Mouse (Mus musculus): ENCODE results near the gene Rpf2.

The Rpf2 gene

DNA sequence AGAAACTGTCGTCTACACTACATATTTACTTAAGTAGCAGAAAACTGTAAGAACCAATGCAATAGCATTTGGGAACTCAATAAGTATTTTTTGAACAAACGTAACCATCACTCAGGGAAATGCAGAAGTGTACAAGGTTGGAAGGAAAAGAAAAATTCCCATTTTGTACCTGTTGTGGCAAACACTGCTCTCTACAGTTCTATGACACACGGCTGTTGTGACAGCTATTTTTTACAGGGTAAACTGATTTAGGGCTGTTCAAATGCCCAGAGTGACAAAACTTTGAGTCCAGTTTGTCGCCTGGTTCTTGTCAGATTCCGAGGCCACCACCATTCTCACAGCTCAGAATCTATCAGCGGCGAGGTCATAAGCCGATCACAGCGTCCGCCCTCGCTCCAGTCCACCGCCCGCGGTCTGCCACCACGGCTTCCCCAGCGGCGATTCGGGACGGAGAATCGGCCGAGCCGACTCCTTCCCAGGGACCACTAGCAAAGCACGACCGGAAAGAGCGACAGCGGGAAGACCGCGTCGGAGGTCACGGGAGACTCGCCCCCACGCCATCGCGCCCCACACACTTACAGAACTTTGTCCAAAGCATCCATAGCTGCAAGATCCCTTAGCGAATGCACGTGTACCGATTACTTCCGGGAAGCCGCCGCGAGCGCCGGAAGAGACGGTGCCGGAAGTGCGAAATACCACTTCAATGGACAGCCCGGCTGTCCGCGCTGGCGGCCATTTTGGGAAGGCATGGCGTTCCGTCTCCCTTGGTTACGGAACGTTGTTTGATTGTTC, at the start of gene Rpf2:
TSS of gene Rpf2 (minus strand) at position 663 of the 792 bp plus-strand sequence.
- CTCF ChIA-PET = interaction anchor here (0.6 to 1.1 kb wide), 3 partner anchors 11 to 591 kb away, joined by 3 to 5 read pairs (median 3); partner anchors contain the start of gene Gtf3c6

DNA sequence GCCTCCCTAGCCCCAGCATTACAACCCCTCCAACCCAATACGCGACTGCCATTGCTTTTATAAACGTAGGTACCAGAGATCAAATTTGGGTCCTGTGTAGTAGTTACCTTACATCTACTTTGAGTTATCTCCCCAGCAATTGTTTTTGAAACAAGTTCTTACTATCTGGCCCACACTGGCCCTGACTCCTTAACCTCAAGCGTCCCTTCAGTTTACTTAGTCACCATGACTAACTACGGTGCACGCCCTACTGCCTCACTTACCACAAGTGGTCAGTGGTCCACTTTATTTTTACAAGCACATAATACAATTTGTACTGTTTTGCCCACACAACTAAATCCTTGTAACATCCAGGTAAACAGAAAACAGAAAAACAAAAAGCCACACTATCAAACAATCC, 45.8 kb upstream of the Rpf2 start:
- CTCF ChIA-PET = no interaction called here

DNA sequence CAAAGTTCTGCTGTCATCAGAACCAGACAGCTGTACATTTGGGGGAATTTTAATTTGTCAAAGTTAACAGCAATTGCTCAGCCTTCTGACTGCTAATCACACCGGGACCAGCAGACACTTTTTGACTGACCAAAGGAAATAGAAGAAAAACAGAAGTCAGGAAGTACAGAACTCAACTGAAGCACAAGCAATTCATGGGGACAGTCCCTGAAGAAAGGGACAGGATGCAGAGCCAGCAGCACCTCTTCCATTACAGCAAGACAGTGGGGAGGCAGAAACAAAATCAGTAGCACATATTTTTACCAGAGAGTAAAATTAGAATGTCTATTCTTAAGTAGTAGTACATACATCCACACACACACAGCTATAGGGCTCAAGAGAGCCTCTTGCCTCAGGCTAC, 39.9 kb upstream of the Rpf2 start:
- CTCF ChIA-PET = no interaction called here

DNA sequence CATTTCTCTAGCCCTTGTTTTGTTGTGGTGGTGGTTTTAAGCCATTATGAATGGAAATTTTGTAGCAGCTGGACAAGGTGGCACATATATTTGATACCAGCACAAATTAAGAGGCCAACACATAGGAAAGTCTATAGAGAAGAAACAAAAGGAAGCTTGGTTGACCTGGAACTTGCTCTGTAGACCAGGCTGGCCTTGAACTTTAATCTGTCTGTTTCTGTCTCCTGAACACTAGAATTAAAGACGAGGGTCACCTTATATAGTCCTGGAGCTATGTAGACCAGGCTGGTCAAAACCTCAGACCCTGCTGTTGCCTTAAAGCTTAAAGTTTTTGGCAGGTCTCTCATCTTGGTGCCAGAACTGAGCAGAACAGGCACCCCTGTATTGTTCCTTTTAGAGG, 38.7 kb upstream of the Rpf2 start:
- CTCF ChIA-PET = no interaction called here

DNA sequence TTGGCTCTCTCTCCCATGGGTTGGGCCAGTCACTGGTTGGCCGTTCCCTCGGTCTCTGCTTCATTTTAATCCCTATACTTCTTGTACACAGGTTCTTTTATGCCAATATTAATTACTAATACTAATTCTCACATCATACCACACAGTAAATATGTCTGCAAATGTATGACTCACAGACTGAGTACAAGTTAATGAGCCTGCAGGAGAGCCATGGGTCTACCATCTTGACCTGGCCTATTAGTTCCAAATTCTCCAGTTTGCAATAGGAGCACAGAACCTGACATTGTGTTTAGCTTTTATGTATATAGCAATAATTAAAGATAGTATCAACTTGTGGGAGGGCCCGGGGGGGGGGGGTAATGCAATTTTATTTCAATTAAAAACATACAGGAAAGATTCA, 38.2 kb upstream of the Rpf2 start:
- CTCF ChIA-PET = interaction anchor here (0.6 to 0.7 kb wide), 2 partner anchors 240 to 658 kb away, joined by 4 to 11 read pairs; no protein-coding TSS in a partner anchor

DNA sequence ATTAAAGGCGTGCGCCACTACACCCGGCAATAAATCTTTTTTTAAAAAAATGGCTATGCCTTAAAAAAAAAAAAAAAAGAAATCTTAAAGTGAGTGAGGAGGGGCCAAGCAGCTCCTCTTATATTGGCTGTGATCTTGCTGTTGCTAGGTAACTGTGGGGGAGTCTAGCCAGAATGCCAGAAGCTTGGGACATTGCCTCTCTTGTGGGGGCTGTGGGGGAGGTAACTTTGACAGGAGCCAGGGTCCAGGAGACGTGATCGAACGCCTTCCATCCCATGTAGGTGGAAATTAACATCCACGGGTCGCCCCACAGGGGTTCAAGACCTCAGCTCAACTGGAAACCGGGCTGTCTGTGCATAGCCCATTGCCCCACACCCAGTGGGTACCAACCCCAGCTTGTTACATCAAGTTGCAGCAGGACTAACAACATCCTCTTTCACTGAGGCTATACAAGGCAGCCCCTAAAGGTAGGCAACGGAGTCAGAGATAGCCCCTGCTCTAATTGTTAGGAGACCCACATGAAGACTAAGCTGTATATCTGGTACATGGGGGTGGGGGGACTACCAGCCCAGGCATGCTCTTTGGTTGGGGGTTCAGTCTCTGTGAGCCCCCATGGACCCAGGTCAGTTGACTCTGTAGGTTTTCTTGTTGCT, 37.5 kb upstream of the Rpf2 start:
- CTCF ChIA-PET = interaction anchor here (0.7 kb wide), 1 partner anchor 241 kb away, joined by 11 read pairs; no protein-coding TSS in a partner anchor

DNA sequence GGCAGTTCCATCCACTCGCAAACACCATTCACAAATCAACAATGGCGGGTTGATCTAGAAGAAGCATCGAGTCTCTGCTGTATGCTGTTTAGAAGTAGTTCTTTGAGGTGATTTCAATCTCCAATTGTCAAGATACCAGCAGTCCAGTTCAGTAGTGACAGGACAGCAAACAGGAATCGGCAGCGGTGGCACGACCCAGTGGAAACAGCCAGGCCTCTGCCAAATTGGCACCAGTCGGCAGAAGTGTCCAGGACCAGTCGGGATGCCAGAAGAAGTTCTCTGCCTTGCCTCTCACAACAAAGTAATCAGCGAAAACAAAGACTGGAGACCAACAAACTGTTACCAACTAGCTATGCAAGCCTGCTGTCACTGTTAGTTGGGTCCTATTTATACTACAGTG, 36.8 kb upstream of the Rpf2 start:
- CTCF ChIA-PET = no interaction called here

DNA sequence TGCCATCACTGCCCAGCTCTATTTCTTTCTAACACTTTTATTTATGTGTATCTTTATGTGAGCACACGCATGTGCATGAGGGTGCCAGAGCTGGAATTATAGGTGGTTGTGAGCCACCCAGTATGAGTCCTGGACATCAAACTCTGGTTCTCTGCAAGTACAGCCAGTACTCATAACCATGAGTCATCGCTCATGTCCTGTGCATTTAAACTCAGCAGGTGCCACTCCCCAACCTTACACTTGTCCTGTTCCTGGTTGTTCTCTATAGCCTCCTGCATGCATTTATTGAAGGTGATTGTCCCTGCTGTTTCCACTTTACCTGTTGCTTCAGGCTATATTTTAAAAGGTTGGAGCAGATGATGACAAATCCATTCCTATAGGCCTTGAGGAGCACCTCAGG, 34.7 kb upstream of the Rpf2 start:
- CTCF ChIA-PET = no interaction called here

DNA sequence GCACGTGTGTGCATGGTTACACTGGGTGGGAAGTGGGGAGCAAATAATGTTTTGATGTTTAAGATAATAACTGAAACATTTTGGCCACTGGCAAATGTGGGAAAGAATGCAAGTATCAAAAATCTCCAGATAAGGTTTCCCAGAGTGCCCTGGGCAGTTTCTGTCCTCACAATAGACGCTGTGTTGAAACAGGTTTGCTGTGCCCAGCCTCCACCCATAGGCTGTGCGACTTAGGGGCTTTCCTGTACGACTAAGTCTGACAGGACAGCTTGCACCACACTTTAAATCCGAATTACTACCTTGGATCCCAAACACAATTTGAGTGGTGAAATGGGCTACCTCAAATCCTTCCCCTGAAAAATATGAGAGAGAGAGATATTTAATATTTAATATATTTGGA, 31.5 kb upstream of the Rpf2 start:
- CTCF ChIA-PET = no interaction called here

DNA sequence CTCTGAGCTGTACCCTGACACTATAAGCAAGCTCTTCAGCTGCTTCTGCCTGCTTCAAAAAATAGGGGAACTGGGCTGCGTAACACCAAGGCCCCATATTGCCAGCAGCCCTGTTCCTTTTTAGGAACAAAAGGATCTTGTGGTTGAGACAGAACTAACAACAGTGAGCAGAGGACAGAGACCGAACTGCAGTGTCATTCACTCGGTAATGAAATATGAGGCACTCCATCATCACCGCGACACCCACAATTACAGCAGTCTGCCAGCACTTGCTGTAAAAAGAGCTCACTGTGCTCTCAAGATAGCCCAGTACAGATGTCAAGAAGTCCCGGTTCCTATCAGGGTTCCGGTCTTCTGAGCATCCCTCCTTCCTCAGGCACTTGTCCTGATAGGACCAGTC, 29.2 kb upstream of the Rpf2 start:
- CTCF ChIA-PET = interaction anchor here (1.1 kb wide), 1 partner anchor 71 kb away, joined by 3 read pairs; no protein-coding TSS in a partner anchor

DNA sequence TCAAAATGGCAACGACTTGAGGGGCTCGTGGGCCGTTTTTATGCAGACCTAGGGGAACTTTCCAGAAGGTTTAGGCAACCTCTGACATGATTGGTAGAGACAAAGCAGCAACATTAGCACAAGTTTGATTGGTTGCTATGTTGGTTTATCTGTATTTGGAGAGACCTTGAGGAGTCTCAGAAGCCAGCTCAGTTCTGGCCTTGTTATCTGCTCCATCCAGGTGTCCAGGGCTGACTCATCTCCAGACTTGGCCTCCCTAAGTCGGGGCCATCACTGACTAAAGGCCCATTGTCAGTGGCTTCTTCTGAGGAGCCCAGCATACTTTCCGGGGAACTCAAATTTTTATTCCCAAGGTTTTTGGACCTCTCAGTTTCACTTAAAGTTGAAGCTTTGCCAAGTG, 27.1 kb upstream of the Rpf2 start:
- CTCF ChIA-PET = no interaction called here

DNA sequence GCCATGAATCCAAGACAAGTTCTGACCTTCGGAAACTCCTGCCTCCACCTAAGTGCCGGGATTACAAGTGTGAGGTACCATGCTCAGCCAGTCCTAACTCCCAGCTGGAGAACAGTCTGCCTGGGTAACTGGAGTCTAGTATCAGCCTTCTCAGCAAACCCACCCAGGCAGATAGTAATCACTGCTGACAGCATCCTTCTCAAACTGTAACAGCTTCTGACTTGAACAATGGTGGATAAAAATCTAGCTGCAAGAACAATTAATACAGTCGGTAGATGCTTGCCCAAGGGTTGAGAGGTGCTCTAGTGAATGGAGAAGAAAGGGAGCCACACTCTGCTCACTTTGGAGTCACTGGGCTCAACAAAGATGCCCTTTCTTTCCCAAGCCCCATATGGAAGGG, 24.4 kb upstream of the Rpf2 start:
- CTCF ChIA-PET = interaction anchor here (0.7 kb wide), 1 partner anchor 23 kb away, joined by 3 read pairs; no protein-coding TSS in a partner anchor

DNA sequence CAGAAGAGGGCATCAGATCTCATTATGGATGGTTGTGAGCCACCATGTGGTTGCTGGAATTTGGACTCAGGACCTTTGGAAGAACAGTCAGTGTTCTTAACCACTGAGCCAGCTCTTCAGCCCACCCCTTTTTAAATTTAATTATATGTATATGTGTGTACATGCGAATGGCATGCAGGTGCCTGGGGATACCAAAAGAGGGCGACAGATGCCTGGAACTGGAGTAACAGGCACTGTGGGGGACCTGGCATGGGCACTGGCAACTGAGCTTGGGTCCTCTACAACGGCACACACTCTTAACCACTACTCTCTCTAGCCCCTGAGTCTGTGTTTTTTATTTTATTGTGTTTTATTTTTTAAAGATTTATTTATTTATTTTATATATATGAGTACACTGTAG, 18.1 kb upstream of the Rpf2 start:
- CTCF ChIA-PET = no interaction called here

DNA sequence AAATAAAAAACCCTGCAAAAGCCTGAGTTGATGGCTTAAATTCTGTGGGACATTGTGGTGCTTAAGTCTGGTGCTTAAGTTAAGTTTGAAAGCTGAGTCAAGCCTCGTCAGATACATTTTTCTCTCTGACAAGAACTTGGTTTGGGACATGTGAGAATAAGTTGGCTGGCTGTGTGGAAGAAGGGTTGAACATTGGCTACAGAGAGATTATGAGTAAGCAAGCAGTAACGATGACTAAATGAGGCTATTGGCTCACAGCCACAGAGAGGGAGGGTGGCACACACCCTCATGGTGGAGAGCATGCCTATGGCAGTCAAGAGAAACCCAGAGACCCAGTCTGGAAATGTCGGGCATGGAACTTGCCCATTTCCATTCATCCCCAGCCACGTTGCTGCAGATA, 16.9 kb upstream of the Rpf2 start:
- CTCF ChIA-PET = interaction anchor here (0.6 to 1.3 kb wide), 2 partner anchors 226 to 261 kb away, joined by 4 to 31 read pairs; no protein-coding TSS in a partner anchor

DNA sequence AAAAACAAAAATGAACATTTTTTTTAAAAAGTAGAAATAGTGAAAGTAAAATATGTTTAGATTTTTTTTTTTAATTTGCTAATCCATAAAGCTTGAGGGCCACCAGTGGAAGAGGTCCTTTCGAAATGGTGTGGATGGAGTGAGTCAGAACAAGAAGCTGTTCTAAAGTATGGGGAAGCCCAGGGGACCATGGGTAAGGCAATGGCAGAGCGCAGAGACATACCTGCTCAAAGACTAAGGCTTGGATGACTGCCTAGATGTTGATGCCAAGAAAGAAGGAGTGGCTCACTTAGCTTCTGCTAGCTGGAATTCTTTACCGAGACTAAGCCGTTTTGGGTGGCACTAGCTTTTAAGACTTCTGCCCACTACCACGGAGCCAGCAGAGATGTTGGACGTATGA, 15.4 kb upstream of the Rpf2 start:
- CTCF ChIA-PET = interaction anchor here (0.7 kb wide), 1 partner anchor 252 kb away, joined by 3 read pairs; no protein-coding TSS in a partner anchor

DNA sequence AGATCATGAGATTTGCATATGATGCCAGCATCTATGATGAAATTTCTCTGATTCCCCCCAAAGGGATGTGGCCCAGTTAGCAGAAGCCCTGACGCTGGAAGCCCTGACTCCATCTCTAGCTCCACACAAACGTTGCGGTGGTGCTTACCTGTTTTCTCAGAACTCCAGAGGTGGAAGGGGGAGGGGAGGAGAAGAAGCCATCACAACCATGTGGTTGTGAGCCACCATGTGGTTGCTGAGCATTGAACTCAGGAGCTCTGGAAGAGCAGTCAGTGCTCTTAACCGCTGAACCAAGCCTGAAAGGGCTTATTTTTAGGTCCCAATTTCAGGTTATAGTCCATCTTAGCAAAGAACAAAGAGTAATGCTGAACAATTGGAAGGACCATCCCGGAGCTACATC, 13.5 kb upstream of the Rpf2 start:
- CTCF ChIA-PET = no interaction called here

DNA sequence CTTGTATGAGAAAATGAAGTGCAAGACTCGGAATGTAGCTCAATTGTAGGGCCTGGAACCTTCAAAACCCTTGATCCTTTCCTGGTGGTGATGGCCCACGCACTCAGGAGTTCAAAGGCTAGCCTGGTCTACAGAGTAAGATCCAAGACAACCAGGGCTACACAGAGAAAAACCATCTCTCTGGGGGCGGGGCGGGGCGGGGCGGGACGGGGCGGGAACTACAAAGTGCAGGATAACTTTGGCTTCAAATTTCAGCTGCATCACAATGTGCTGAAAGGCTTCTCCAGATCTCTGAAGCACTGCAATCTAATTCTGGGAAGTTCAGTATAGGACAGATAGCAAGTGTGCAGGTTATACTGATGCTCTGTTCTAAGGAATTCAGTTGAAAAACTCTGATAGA, 12.7 kb upstream of the Rpf2 start:
- CTCF ChIA-PET = interaction anchor here (0.5 to 2.1 kb wide), 6 partner anchors 41 to 628 kb away, joined by 3 to 8 read pairs (median 3); no protein-coding TSS in a partner anchor

DNA sequence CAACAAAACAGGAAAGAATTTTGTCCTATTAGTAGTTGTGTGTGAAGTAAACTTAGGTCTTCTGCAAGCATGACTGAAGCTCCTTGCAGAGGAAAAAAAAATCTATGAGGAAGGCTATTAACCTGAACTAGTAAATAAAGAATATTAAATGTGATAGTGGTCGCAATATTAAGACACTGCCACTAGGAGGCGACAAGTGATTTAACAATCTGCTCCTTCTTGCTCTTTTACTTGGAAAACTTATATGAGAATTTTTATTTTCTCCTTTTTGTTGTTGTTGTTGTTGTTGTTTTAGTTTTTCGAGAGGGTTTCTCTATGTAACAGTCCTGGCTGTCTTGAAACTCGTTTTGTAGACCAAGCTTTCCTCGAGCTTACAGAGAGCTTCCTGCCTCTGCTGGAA, 12.1 kb upstream of the Rpf2 start:
- CTCF ChIA-PET = interaction anchor here (0.5 to 2.1 kb wide), 6 partner anchors 41 to 628 kb away, joined by 3 to 8 read pairs (median 3); no protein-coding TSS in a partner anchor

DNA sequence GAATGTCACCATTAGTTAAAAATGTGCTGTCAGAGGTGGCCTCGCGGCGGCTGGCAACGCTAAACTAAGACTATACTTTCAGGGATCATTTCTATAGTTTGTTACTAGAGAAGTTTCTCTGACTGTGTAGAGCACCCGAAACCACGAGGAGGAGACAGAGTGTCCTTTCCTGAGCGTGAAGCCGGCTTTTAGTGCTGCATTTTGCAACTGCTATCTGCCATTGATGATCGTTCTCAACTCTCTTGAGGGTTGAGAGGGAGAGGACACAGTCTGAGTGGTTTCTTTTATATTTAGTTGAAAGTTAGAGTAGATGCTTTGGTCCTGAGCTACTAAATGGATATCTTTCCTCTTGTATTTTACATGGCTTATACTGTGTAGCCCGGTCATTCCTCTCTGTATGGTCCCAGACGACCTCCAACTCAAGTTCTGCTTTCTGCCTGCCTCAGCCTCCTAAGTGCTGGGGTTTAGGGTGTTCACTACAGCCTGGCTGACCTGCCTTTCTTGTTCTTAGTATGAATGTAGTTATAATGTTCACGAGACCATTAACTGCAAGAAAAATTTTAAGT, 11.6 kb upstream of the Rpf2 start:
- CTCF ChIA-PET = interaction anchor here (0.5 to 2.1 kb wide), 7 partner anchors 12 to 1045 kb away, joined by 3 to 8 read pairs (median 3); partner anchors contain the start of gene Ak9

DNA sequence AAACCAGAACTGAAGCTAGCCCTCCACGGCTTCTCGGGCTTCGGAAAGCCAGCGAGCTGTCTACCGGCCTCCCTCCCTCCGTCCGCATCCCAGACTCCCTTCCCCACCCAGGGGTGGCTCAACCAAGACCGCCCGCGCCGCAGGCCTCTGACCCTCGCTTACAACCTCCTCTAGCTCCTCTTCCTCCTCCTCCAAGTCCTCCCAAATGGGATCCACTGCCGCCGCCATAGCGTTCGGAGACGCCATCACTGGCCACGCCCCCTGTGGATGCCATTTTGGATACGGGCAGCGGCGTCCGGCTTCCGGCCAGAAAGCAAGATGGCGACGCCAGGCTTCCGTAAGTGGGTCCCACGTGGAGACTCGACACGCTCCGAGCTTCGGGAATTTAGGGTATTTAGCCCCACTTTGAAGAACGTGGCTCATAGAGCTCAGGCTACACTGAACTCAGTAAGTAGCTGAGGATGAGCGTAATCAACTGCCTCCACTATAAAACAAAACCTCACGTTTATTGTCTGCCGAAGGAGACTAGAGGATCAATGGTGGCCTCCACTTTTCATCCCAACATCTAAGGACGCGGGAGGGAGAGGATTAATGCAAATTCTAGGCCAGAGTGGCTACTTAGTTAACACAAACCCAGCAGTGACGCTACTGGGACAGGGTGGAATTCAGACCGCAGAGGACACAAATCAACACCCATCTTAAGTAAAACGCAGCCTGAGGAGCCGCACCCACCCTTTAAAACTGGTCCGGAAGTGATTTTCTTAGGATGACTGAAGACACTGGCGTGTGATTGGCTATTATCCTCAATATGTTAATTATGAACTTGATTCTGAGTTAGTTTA, 10.8 kb upstream of the Rpf2 start, which contains the start of gene Gtf3c6:
TSS of gene Gtf3c6 (minus strand) at position 695 of the 842 bp plus-strand sequence.
- CTCF ChIA-PET = interaction anchor here (0.5 to 2.1 kb wide), 5 partner anchors 11 to 1046 kb away, joined by 3 to 8 read pairs (median 5); partner anchors contain the start of gene Ak9

DNA sequence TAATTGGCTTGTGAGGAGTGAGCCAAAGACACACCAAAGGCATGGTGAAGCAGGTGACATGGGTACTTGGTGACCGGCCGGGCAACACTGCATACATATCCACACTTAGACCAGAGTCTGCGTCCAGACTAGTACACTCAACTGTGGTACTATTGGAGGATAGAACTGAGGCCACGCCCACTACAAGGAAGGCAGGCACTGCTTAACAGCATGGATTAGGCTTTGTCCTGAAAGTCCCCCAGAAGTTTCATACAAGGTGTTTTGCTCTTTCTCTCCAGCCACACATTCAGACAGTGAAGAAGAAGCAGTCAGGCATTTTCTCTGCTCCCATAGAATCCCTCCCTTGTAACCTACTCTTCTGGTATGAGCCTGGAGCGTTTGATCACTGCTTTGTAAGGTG, 9.9 kb upstream of the Rpf2 start:
- CTCF ChIA-PET = no interaction called here

Measured in spleen, embryonic (tissue).